Mouse (Mus musculus) cerebral cortex, adult 2 months (tissue): ENCODE results near the gene Fmnl2.

Experiments used
- WGBS: fragments of 180-500 bp; shearing (Covaris S2); methylation state at CpG from one replicate; pipeline ENCODE4 v1.1.7; 2018; 5-methylcytosine and 5-hydroxymethylcytosine counted together

The Fmnl2 gene

GRCm38 (mm10) chr2:53047749-53048387 lies 190.2 kb downstream of the Fmnl2 start:
- 81% methylated on average over 1 of the region's 1 CpGs for whole genome bisulfite sequencing

DNA sequence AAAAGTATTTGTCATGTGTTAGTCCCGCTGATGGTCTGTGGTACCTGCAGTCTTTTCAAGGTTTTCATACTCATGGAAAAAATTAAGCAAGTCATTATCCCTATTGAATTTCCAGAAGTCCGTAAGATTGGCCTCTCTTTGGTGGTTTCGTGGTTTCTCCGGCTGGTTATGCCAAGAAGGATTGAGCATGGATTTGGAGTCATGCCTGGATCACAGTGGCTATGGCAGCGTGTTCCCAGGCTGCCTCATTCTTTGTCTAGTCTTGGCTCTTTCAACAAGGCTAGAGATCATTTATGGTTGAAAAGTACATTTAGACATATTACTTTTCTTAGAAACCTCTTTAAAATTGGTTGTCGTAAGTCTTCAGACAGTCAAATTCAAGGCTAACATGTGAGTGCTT lies 192.7 kb downstream of the Fmnl2 start:
- 74% methylated on average over 6 of the region's 6 CpGs for WGBS

- WGBS = 83% methylated on average over 8 of the region's 8 CpGs
Measured at GRCm38 (mm10) chr2:53051502-53051901, 193.8 kb downstream of the Fmnl2 start.

DNA sequence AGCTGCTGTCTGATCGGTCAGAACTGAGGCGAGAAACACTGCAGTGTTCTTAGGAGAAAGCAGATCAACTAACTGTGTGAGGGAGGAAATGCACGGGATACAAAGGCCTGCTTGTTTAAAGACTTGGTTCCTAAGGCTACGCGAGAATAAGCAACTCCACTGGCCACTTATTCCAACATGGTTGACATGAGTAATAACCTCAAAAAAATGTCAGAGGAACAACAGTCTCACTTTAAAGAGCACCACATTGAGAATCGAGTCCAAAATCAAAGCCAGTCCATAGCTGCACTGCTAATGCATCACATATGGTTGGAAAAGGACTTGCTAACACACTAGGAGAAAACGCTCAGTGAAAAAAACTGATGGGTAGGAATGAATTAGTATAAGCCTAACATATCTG lies 196.1 kb downstream of the Fmnl2 start:
- WGBS = 52% methylated on average over 7 of the region's 7 CpGs

DNA sequence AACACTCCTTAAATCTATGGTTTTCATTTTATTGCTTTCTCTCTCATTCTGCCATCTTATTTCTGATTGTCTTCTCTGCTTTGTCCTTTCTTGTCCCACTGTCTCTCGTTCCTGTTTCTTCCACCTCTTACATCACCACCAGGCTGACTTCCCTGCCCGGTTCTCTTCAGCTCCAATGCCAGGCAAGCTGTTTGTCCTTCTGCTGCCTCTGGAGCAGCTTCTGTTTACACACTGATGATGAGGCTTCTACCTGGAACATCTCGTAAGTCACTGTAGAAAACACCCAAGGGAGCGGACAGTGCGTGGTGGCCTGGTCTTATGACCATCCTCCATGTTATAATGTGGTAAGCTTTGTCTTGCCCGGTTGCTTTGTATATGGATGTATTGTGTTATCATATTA lies 198.9 kb downstream of the Fmnl2 start:
- 80% methylated on average over 6 of the region's 6 CpGs for WGBS

- 54% methylated on average over 2 of the region's 2 CpGs for WGBS
Measured at GRCm38 (mm10) chr2:53057291-53057690, 199.6 kb downstream of the Fmnl2 start.

DNA sequence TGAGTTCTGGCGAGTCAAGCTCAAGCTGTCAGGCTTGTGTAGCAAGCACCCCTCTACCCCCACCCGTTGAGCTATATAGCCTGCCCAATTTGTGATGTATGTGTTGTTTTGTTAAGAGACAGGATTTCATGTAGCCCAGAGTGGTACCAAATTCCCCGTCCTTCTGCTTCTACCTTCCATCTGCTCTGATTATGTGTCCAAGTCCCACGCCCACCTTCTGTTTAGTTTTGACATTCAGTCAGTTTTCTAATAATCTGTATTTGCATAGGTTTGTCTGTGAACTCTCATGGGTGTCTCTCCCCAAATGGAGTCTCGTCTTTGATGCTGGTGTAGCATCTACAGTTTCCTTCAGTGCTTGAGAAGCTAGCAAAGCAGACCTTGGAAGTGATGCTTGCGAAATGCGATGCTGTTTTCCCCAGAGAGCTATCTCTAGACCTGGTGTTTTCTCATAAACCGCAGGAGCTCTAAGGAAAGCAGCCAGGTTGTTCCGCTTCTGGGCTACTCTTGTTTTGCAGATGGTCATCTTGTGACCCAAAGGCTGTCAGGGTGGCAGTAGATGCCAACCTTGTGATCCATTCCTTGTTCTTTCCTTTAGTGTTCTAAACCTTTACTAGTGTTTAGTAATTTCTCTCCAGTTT lies 203.8 kb downstream of the Fmnl2 start:
- 78% methylated on average over 9 of the region's 9 CpGs for WGBS

DNA sequence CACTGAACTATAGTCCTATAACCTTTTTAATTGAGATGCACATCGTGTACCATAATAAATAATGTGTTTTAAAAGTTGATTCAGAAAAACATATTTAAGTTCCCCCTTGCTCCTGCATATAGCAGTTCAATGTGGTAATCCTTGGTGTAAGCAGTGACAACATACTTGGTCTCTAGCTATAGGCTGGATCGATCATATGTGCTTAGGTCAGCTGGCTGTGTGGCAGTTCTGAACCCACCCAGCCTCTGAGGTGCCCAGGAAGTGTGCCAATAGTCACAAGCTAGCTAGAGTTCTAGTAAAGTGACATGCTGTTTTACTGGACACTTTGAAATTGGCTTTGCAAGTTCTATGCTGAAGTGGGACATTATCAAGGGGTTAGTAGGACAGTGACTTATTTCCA lies 209.3 kb downstream of the Fmnl2 start:
- 94% methylated on average over 2 of the region's 2 CpGs for WGBS

DNA sequence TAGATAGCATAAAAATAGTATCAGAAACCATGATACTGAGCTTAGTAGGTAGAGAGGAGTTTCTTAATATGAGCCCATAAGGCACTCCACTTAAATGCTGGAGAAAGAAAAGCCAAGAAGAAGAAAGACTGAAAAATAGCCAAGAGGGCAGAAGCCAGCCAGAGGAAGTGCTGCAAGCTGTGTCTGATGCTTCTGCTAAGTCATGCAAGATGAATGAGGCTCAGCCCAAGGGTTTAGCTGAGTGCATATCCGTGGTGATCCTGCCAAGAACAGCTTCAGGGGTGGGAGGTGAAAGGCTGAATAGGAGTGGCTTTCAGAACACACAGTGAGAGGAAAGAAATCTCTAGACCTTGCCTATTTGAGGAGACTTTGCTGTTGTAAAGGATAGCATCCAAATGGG lies 212.9 kb downstream of the Fmnl2 start:
- WGBS = 0% methylated on average over 1 of the region's 1 CpGs

DNA sequence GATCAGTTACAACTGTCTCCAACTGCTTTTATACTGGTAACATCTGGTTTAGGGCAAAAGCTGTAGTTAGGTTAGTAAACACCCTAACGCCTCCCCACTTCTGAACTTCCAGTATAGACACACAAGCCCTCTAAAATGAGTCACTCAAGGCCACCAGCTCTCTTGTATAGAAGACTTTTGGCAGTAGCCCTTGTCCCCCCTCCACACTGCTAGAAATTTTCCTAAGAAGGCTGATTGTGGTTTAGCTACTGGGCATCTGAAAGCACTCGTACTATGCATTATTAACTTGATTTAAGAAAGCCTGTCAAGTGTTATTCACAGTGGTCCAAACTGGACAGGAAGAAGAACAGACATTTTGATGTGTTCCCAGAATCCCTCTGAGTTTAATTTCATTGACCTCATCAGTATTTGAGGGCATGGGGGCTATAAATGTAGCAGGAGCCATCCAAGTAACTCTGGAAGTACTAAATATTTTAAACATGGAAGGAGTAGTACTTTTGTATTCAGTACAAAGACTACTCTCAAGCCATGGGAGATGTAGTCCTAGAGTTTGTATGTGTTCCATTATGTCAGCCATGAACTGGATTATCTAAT lies 222.1 kb downstream of the Fmnl2 start:
- 75% methylated on average over 2 of the region's 2 CpGs for WGBS

DNA sequence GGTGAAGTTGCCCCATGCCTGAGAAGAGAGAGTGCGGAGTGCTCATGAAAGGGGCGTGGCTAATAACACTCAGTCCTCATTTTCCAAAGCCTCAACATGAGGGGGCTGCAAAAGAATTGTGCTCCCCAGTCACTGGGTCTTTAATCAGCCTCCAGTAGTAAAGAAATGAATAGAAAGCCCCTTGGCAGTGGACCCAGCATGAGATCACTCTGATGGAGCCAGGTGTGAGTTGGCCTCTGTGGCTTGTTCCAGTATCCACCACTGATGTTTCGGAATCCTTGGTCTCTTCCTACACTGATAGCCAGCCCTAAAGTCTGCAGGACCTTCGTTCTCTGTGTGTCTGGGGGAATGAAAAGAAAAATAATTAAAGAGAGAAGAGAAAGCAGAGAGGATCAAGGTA lies 224.4 kb downstream of the Fmnl2 start:
- WGBS = 84% methylated on average over 4 of the region's 4 CpGs

- 55% methylated on average over 5 of the region's 5 CpGs for WGBS
Measured at GRCm38 (mm10) chr2:53082501-53082900, 224.8 kb downstream of the Fmnl2 start.

DNA sequence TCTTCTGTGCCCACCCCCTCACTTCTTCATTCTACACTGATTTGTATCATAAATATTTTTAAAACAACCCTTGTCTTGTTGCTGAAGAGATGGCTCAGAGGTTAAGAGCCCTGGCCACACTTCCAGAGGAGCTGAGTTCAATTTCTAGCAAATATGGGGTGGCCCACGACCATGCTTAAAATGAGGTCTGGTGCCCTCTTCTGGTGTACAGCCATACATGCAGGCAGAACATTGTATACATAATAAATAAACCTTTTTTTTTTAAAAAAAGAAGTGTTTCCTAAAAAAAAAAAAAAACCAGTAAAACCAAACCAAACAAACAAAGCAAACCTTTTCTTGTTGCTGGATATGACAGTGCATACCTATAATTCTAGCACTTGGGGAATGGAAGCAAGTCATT lies 225.6 kb downstream of the Fmnl2 start:
- WGBS = 14% methylated on average over 1 of the region's 1 CpGs

GRCm38 (mm10) chr2:53085617-53086202 lies 228.1 kb downstream of the Fmnl2 start:
- WGBS = 62% methylated on average over 9 of the region's 9 CpGs

DNA sequence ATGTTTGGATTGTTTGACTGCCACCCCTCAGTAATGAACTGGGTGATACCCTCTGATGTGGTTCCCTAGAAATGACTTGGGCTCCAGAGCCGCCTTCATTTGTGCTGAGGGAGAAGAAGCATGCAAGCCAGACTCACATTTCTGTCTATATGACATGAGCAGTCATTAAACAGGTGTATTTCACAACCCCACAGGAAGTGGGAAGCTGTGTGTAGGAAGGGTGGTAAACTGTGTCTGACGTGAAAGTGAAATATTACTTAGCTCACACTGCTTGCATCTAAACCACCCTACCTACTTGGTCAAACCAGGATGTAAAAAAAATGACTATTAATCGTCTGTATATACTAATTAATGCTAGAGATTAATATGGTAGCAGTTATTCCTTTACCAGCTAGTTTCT lies 231.1 kb downstream of the Fmnl2 start:
- 85% methylated on average over 3 of the region's 3 CpGs for WGBS

GRCm38 (mm10) chr2:53095031-53095430 lies 237.4 kb downstream of the Fmnl2 start:
- WGBS = 71% methylated on average over 9 of the region's 9 CpGs

- WGBS = 95% methylated on average over 3 of the region's 3 CpGs
Measured at GRCm38 (mm10) chr2:53095489-53095888, 237.8 kb downstream of the Fmnl2 start.

- 44% methylated on average over 2 of the region's 2 CpGs for WGBS
Measured at GRCm38 (mm10) chr2:53100093-53100492, 242.4 kb downstream of the Fmnl2 start.

- 92% methylated on average over 11 of the region's 11 CpGs for WGBS
Measured at GRCm38 (mm10) chr2:53101885-53102740, 244.5 kb downstream of the Fmnl2 start.

DNA sequence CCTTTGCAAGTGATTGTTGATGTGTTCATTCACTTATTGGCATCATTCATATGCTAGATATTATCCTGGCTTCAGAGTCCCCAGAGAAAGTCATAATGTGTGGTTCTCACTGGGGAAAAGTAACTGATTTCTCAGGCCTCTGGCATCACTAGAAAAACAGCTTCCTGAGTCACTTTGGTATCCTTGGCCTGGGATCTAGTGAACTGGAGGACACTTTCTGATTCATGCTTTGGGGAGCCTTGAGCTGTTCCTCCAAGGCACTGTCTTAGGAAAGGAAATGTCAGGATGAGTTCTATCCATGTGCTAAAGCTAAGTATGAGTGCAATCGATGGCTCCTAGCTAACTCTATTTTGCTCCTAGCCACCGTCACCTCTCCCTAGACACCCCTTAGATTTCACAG lies 245.2 kb downstream of the Fmnl2 start:
- WGBS = 95% methylated on average over 2 of the region's 2 CpGs

- WGBS = 94% methylated on average over 10 of the region's 10 CpGs
Measured at GRCm38 (mm10) chr2:53105408-53105807, 247.7 kb downstream of the Fmnl2 start.

- WGBS = 65% methylated on average over 7 of the region's 7 CpGs
Measured at GRCm38 (mm10) chr2:53106056-53106455, 248.4 kb downstream of the Fmnl2 start.
